22 mouse cellular contexts compared by ENCODE assay signal in the genomic region with DNA sequence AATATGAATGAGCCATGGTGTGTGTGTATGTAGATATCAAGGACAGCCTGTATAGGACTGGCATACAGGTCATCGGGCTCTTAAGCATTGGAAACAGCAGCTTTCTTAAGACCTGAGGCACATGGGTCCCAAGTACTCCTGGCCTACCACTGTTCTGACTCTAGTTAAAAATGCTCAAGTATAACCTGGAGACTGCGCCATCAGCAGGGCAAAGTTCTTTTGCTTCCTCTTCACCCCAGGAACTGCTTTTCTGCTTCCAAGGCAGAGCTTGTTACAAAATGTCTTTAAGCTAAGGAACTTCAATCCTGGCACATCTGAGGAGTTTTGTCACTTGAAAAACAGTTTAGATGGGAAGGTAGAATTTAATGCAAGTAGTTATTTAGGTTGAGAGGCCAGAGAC.
"Had no signal": no experiment of that assay in that cellular context is flagged by ENCODE, and none has a peak within 500 bp of the region (broad histone marks: within the 10 kb centered on the region; RNA-seq: fewer than 3 reads in every experiment).

No protein-coding gene starts in this region.

- H3K9ac ChIP-seq: limb, embryonic 12.5 days; limb, embryonic 15.5 days; liver, embryonic 14.5 days; liver, postnatal 0 days; lung, embryonic 14.5 days; midbrain, embryonic 12.5 days; midbrain, embryonic 15.5 days; neural tube, embryonic 12.5 days; neural tube, embryonic 15.5 days had no signal

- ATAC-seq: liver, postnatal 0 days; lung, postnatal 0 days; midbrain, embryonic 15.5 days had no signal

- H3K9me3 ChIP-seq: limb, embryonic 12.5 days; limb, embryonic 15.5 days; midbrain, embryonic 12.5 days; midbrain, embryonic 15.5 days; neural tube, embryonic 12.5 days; neural tube, embryonic 15.5 days had no signal

- H3K4me2 ChIP-seq: limb, embryonic 12.5 days; limb, embryonic 15.5 days; liver, embryonic 11.5 days; lung, embryonic 14.5 days; midbrain, embryonic 12.5 days; midbrain, embryonic 15.5 days; neural tube, embryonic 12.5 days; neural tube, embryonic 15.5 days had no signal

- H3K27me3 ChIP-seq: limb, embryonic 12.5 days; limb, embryonic 15.5 days; midbrain, embryonic 12.5 days; midbrain, embryonic 15.5 days; neural tube, embryonic 12.5 days; neural tube, embryonic 15.5 days had no signal

- H3K4me1 ChIP-seq: midbrain, embryonic 12.5 days; midbrain, embryonic 15.5 days; neural tube, embryonic 12.5 days; neural tube, embryonic 15.5 days had no signal

- H3K4me3 ChIP-seq: left cerebral cortex, adult 2 months; limb, embryonic 12.5 days; limb, embryonic 15.5 days; midbrain, embryonic 12.5 days; midbrain, embryonic 15.5 days; neural tube, embryonic 12.5 days; neural tube, embryonic 15.5 days had no signal

- DNase-seq: layer of hippocampus, postnatal 36 days; left cerebral cortex, postnatal 4 days; liver, postnatal 0 days; lung, embryonic 14.5 days; right cerebral cortex, adult 18-20 months; right cerebral cortex, postnatal 14 days; right cerebral cortex, postnatal 4 days; thymus, adult 2 months; thymus, postnatal 14 days; thymus, postnatal 4 days had no signal

- H3K27ac ChIP-seq: left cerebral cortex, adult 2 months; limb, embryonic 12.5 days; limb, embryonic 15.5 days; liver, embryonic 14.5 days; macrophage; midbrain, embryonic 12.5 days; midbrain, embryonic 15.5 days; neural tube, embryonic 12.5 days; neural tube, embryonic 15.5 days; stomach, postnatal 0 days had no signal

- H3K36me3 ChIP-seq: limb, embryonic 12.5 days; limb, embryonic 15.5 days; midbrain, embryonic 12.5 days; midbrain, embryonic 15.5 days; neural tube, embryonic 12.5 days; neural tube, embryonic 15.5 days had no signal
